Mouse (Mus musculus) small intestine, adult 2 months (tissue): ENCODE results near the gene Naaladl1.

Experiments used
- CTCF ChIP-seq: fragments of 200-500 bp; IDR thresholded peaks from 2 replicates; pipeline ENCODE4 v1.5.1; 2012; ENCODE audit warnings: low read depth, mild to moderate bottlenecking, control low read depth, inconsistent platforms, low read length, moderate library complexity, mixed read lengths; ENCODE audit not compliant: insufficient replicate concordance, insufficient read length; ENCODE audit errors: extremely low read depth
- POLR2A ChIP-seq: fragments of 200-500 bp; IDR thresholded peaks from 2 replicates; pipeline ENCODE4 v1.6.1; 2012; ENCODE audit warnings: low read depth, mild to moderate bottlenecking, control low read depth, inconsistent platforms, low read length, moderate library complexity

DNA sequence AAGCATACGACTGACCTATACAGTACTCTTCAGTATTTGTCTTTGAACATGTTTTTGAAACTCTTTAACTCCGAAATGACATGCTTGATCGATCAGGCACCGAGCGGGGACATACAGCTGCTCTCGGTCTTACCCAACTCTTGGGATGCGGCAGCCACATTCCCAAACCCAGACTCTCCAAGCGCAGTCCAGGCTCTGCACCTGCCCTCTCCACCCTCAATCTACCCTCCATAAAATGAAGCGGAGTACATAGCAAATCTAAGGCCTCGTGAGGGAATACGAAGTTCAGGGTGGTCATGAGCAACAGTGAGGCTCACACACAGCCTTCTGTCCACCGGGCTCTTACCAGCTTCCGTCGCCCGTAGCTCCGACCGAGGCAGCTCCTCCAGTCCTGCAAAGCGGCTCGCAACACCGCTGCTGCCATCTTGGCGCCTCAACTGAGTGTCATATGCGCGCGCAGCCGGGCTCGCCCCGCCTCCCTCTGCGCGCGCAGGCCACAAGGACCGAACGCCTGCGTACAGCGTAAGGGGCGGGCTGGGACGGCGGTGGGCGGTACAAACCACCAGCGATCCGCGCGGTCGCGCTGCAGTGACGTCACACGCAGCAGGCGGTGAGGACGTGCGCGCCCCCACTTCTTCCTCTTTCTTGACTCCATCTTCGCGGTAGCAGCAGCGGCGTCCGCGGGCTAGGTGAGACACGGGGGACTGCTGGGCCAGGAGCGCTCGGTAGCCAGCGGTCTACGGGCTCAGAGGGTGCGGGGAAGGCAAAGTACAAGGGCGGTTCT, 48.1 kb upstream of the Naaladl1 start, which contains the start of the genes Mrpl49 and Fau:
- TF ChIP-seq CTCF (no peak), POLR2A (peak; percentile 81)
